Mouse (Mus musculus): ENCODE measurements around the gene Brip1.

Brip1 gene

GRCm38 (mm10) chr11:86020033-86020432 is 181.0 kb downstream of the Brip1 start:
- DNase-seq: no peak

- no peak for DNase-seq
Measured at GRCm38 (mm10) chr11:86016242-86016641, 184.8 kb downstream of the Brip1 start.

GRCm38 (mm10) chr11:86013087-86013486 is 187.9 kb downstream of the Brip1 start:
- no peak for DNase-seq

- no peak for DNase-seq
Measured at GRCm38 (mm10) chr11:86010458-86010857, 190.5 kb downstream of the Brip1 start.

GRCm38 (mm10) chr11:86008211-86008905 is 192.6 kb downstream of the Brip1 start:
- no peak for DNase-seq
